In the genomic region with DNA sequence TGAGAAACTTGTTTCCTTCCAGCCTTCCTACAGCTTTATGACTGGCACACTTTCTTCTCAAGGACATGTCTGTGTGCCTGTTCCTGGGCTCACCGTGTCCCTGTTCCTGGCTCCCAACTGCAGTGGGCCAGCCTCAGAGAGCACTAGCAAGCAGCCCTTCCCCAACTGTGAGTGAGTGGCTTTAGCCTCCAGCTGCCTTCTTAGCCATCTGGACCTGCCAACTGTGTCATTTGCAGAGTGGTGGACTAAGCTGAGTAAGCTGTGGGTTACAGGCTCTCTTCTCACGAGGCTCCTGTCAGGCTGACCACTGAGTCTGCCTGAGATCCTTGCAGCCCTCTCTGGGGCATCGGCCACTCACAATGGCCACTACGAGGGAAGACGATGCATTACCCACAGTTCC, we compare ENCODE assay signal across 31 mouse cellular contexts. TPM values are rescaled to one million over a fixed set of nuclear protein-coding genes. Genes with fewer than 3 reads are reported as not detected.
DNase-seq lines count a peak whose midpoint lies in the region; ATAC-seq lines count a peak whose summit lies in the region.
"Had no signal": no experiment of that assay in that cellular context is flagged by ENCODE, and none has a peak within 500 bp of the region (broad histone marks: within the 10 kb centered on the region; RNA-seq: fewer than 3 reads in every experiment).

No protein-coding gene starts in this region.

- ATAC-seq in heart, embryonic 16.5 days (replicated peaks; ENCODE audit: extremely low read depth, insufficient read depth, low FRiP score) = no peak
- no peak for ATAC-seq in heart, embryonic 11.5 days (replicated peaks; ENCODE audit: insufficient number of reproducible peaks, low FRiP score, low TSS enrichment)
- ATAC-seq in midbrain, embryonic 13.5 days = no peak
- ATAC-seq: forebrain, embryonic 13.5 days; hindbrain, embryonic 16.5 days; intestine, embryonic 15.5 days had no signal

- peak; percentile 43 to 59 for DNase-seq in cerebellum, postnatal 10 days
- DNase-seq in cerebellum, adult 8-10 months = no peak
- no peak for DNase-seq in midbrain, embryonic 10.5 days (ENCODE audit: low spot score)
- DNase-seq in thymus, postnatal 14 days = no peak
- DNase-seq: adrenal gland, adult 8-10 months; cerebellum, adult 11-12 months; gastrocnemius, adult 2 months; gastrocnemius, postnatal 36 days; heart, adult 18-20 months; heart, postnatal 4 days; kidney, adult 2 months; kidney, postnatal 36 days; layer of hippocampus, postnatal 36 days; lung, embryonic 14.5 days; lung, postnatal 14 days; right cerebral cortex, adult 18-20 months; spleen, adult 18-20 months; thymus, adult 18-20 months; thymus, postnatal 4 days had no signal

- H3K4me2 ChIP-seq in heart, embryonic 16.5 days (ENCODE audit: low read depth, low read length) = no peak overlapping the region
- no peak overlapping the region for H3K4me2 ChIP-seq in heart, embryonic 11.5 days
- H3K4me2 ChIP-seq in midbrain, embryonic 13.5 days (replicated peaks) = no peak overlapping the region
- H3K4me2 ChIP-seq: embryonic facial prominence, embryonic 15.5 days; forebrain, embryonic 13.5 days; intestine, embryonic 15.5 days; liver, embryonic 15.5 days; lung, embryonic 14.5 days; neural tube, embryonic 13.5 days had no signal

- H3K27me3 ChIP-seq in heart, embryonic 16.5 days (ENCODE audit: control insufficient read depth, insufficient read depth, low read length) = no peaks in the 10 kb centered on the region
- H3K27me3 ChIP-seq in heart, embryonic 11.5 days (ENCODE audit: control insufficient read depth, insufficient read depth, low read length) = no peaks in the 10 kb centered on the region
- H3K27me3 ChIP-seq in midbrain, embryonic 10.5 days (ENCODE audit: low read depth, poor library complexity, severe bottlenecking) = no peaks in the 10 kb centered on the region
- H3K27me3 ChIP-seq in midbrain, embryonic 13.5 days = no peaks in the 10 kb centered on the region
- H3K27me3 ChIP-seq: embryonic facial prominence, embryonic 15.5 days; forebrain, embryonic 13.5 days; intestine, embryonic 15.5 days; liver, embryonic 15.5 days; neural tube, embryonic 13.5 days had no signal

- 74% methylated on average over 5 of the region's 5 CpGs for whole genome bisulfite sequencing in heart, embryonic 16.5 days
- WGBS in heart, embryonic 11.5 days (ENCODE audit: insufficient replicate concordance) = 82% methylated on average over 5 of the region's 5 CpGs
- 78% methylated on average over 5 of the region's 5 CpGs for WGBS in midbrain, embryonic 10.5 days
- 62% methylated on average over 5 of the region's 5 CpGs for WGBS in midbrain, embryonic 13.5 days

- H3K27ac ChIP-seq in heart, embryonic 16.5 days (ENCODE audit: low read length) = no peak overlapping the region
- no peak overlapping the region for H3K27ac ChIP-seq in heart, embryonic 11.5 days (ENCODE audit: low read depth, low read length)
- 0 out of 2 replicates have a peak overlapping the region, but pooled peaks have one; percentile 52 for H3K27ac ChIP-seq in midbrain, embryonic 10.5 days (replicated peaks)
- H3K27ac ChIP-seq in midbrain, embryonic 13.5 days = no peak overlapping the region
- H3K27ac ChIP-seq: embryonic facial prominence, embryonic 10.5 days; embryonic facial prominence, embryonic 15.5 days; forebrain, embryonic 13.5 days; gastrocnemius, adult 2 months; intestine, embryonic 15.5 days; liver, embryonic 15.5 days; neural tube, embryonic 13.5 days; stomach, postnatal 0 days had no signal

- peak overlapping the region; percentile 2; the same call in 1 of the 2 replicates for H3K9ac ChIP-seq in heart, embryonic 16.5 days (ENCODE audit: low read length)
- H3K9ac ChIP-seq in heart, embryonic 11.5 days (ENCODE audit: low read depth, low read length) = no peak overlapping the region; the same call in 1 of the 2 replicates
- H3K9ac ChIP-seq in midbrain, embryonic 13.5 days (replicated peaks) = no peak overlapping the region
- H3K9ac ChIP-seq: embryonic facial prominence, embryonic 15.5 days; forebrain, embryonic 13.5 days; intestine, embryonic 15.5 days; liver, embryonic 15.5 days; lung, embryonic 14.5 days; neural tube, embryonic 13.5 days had no signal

- H3K4me1 ChIP-seq in heart, embryonic 16.5 days (ENCODE audit: control insufficient read depth, insufficient read depth, low read length) = peaks cover 50% of the 10 kb centered on the region
- peaks cover 6% of the 10 kb centered on the region for H3K4me1 ChIP-seq in heart, embryonic 11.5 days (ENCODE audit: control insufficient read depth, insufficient read depth, low read length)
- H3K4me1 ChIP-seq in midbrain, embryonic 10.5 days = no peaks in the 10 kb centered on the region
- H3K4me1 ChIP-seq in midbrain, embryonic 13.5 days (replicated peaks) = no peaks in the 10 kb centered on the region
- H3K4me1 ChIP-seq: embryonic facial prominence, embryonic 10.5 days; forebrain, embryonic 13.5 days; intestine, embryonic 15.5 days; liver, embryonic 15.5 days; neural tube, embryonic 13.5 days had no signal

- no peaks in the 10 kb centered on the region for H3K9me3 ChIP-seq in heart, embryonic 16.5 days (replicated peaks; ENCODE audit: control insufficient read depth, low read length)
- H3K9me3 ChIP-seq in heart, embryonic 11.5 days (replicated peaks; ENCODE audit: control insufficient read depth, low read length) = no peaks in the 10 kb centered on the region
- H3K9me3 ChIP-seq in midbrain, embryonic 10.5 days (replicated peaks) = no peaks in the 10 kb centered on the region
- H3K9me3 ChIP-seq in midbrain, embryonic 13.5 days = no peaks in the 10 kb centered on the region
- H3K9me3 ChIP-seq: embryonic facial prominence, embryonic 10.5 days; embryonic facial prominence, embryonic 15.5 days; forebrain, embryonic 13.5 days; G1E; intestine, embryonic 15.5 days; liver, embryonic 15.5 days; neural tube, embryonic 13.5 days had no signal

- no peak overlapping the region for H3K4me3 ChIP-seq in heart, embryonic 16.5 days (ENCODE audit: low read length)
- H3K4me3 ChIP-seq in heart, embryonic 11.5 days (ENCODE audit: low read depth, low read length) = no peak overlapping the region
- H3K4me3 ChIP-seq in midbrain, embryonic 10.5 days = no peak overlapping the region
- H3K4me3 ChIP-seq in midbrain, embryonic 13.5 days (replicated peaks) = no peak overlapping the region
- H3K4me3 ChIP-seq: embryonic facial prominence, embryonic 10.5 days; embryonic facial prominence, embryonic 15.5 days; forebrain, embryonic 13.5 days; gastrocnemius, adult 2 months; intestine, embryonic 15.5 days; liver, embryonic 15.5 days; neural tube, embryonic 13.5 days had no signal

- peaks cover 12% of the 10 kb centered on the region for H3K36me3 ChIP-seq in heart, embryonic 16.5 days (ENCODE audit: control insufficient read depth, insufficient read depth)
- peaks cover 4% of the 10 kb centered on the region for H3K36me3 ChIP-seq in heart, embryonic 11.5 days (ENCODE audit: control insufficient read depth, insufficient read depth, low read length)
- peaks cover 43% of the 10 kb centered on the region for H3K36me3 ChIP-seq in midbrain, embryonic 10.5 days
- H3K36me3 ChIP-seq in midbrain, embryonic 13.5 days = peaks cover 78% of the 10 kb centered on the region

RNA-seq across cellular contexts. Expression of a gene that starts 42.3 kb away (rescaled TPM):
- 0.07 and 0.09 TPM in 2 replicates for polyA plus RNA-seq in heart, embryonic 16.5 days (2015; fragmentation: Nextera tagmentation; extraction: Ambion mirVana)
- 0.04 and 0.20 TPM in 2 replicates for polyA plus RNA-seq in heart, embryonic 11.5 days (2014; fragmentation: Nextera tagmentation; extraction: Ambion mirVana)
- polyA plus RNA-seq in midbrain, embryonic 10.5 days (2016; fragmentation: Nextera tagmentation; extraction: Ambion mirVana) = 0.14 and 0.17 TPM in 2 replicates
- 0.19 and 0.34 TPM in 2 replicates for polyA plus RNA-seq in midbrain, embryonic 13.5 days (2015; fragmentation: Nextera tagmentation; extraction: Ambion mirVana)
- polyA plus RNA-seq: G1E had no signal

Comparison
In these comparisons a context has a peak if more than half of its experiments do, and no peak if none do; other contexts are left out.
1. DNase-seq: peak in cerebellum, postnatal 10 days (2 of 2); none in cerebellum, adult 8-10 months (single experiment), midbrain, embryonic 10.5 days (single experiment) and thymus, postnatal 14 days (single experiment).